Mouse (Mus musculus) stomach, postnatal 0 days (tissue): ENCODE measurements around the gene Slc24a4. TPM values are rescaled to one million over a fixed set of nuclear protein-coding genes. Genes with fewer than 3 reads are reported as not detected.

ENCODE experiments used
- ATAC-seq: fragments of 200-750 bp; cut with Nextera tagmentation; 2 replicates; pipeline ENCODE4 v1.8.0; 2017; ENCODE audit not compliant: low FRiP score, low TSS enrichment
- DNase-seq: peaks from one replicate; pipeline ENCODE4 v3.0.0-alpha.2; 2016; ENCODE audit warnings: low spot score
- H3K27ac ChIP-seq: fragments of 300-500 bp; sonication (generic); replicated peaks from 2 replicates; pipeline ENCODE4 v1.5.1; 2014; ENCODE audit warnings: mild to moderate bottlenecking, control low read depth
- H3K27me3 ChIP-seq: fragments of 300-500 bp; sonication (generic); 2 replicates; pipeline ENCODE4 v1.6.1; 2014; ENCODE audit warnings: low read length; ENCODE audit not compliant: control insufficient read depth, insufficient read depth
- H3K36me3 ChIP-seq: fragments of 300-500 bp; sonication (generic); 2 replicates; pipeline ENCODE4 v1.6.1; 2014; ENCODE audit warnings: low read length, mixed read lengths; ENCODE audit not compliant: control insufficient read depth, insufficient read depth
- H3K4me1 ChIP-seq: fragments of 300-500 bp; sonication (generic); replicated peaks from 2 replicates; pipeline ENCODE4 v1.6.1; 2014; ENCODE audit warnings: antibody characterized with exemption; ENCODE audit not compliant: control insufficient read depth, insufficient read depth
- H3K4me2 ChIP-seq: fragments of 300-500 bp; sonication (generic); replicated peaks from 2 replicates; pipeline ENCODE4 v1.6.1; 2014; ENCODE audit warnings: low read depth, mild to moderate bottlenecking, control low read depth, moderate library complexity
- H3K4me3 ChIP-seq: fragments of 300-500 bp; sonication (generic); 2 replicates; pipeline ENCODE4 v1.5.1; 2014; ENCODE audit warnings: low read depth, low read length, control low read depth
- H3K9ac ChIP-seq: fragments of 300-500 bp; sonication (generic); 2 replicates; pipeline ENCODE4 v1.6.1; 2014; ENCODE audit warnings: mild to moderate bottlenecking, low read length, control low read depth, mixed read lengths
- H3K9me3 ChIP-seq: fragments of 300-500 bp; sonication (generic); 2 replicates; pipeline ENCODE4 v1.6.1; 2016; ENCODE audit warnings: low read length; ENCODE audit not compliant: control insufficient read depth
- CTCF ChIP-seq: IDR thresholded peaks from 2 replicates; pipeline ENCODE4 v1.5.1; 2016; ENCODE audit warnings: antibody characterized with exemption, low read depth, mild to moderate bottlenecking, moderate library complexity
- EP300 ChIP-seq: optimal IDR thresholded peaks from 2 replicates; pipeline ENCODE3; 2016; ENCODE audit warnings: antibody characterized with exemption
- WGBS: fragments of 180-500 bp; shearing (Covaris S2); extraction: QIAGEN DNeasy Blood & Tissue Kit; methylation state at CpG from one replicate; pipeline ENCODE4 v1.1.7; 2014; 5-methylcytosine and 5-hydroxymethylcytosine counted together
- polyA plus RNA-seq: library from polyadenylated mRNA; unstranded; fragments of >200 nt; fragmentation: Nextera tagmentation; extraction: Ambion mirVana; gene quantifications from 2 replicates; pipeline ENCODE4 v1.2.1, GENCODE M21; 2015

Slc24a4 gene
- polyA plus RNA-seq, 1 experiment from 2014 or later = 0.28 TPM

GRCm38 (mm10) chr12:102148746-102149145 lies 20.2 kb downstream of the Slc24a4 start:
- Histone ChIP-seq H3K4me2 (no peak overlapping the region), H3K36me3 (no peaks in the 10 kb centered on the region), H3K27me3 (no peaks in the 10 kb centered on the region), H3K9me3 (no peaks in the 10 kb centered on the region), H3K27ac (no peak overlapping the region), H3K4me1 (no peaks in the 10 kb centered on the region), H3K9ac (no peak overlapping the region), H3K4me3 (no peak overlapping the region)
- ATAC-seq (no peak), DNase-seq (no peak)
- TF ChIP-seq EP300 (no peak), CTCF (peak; percentile 61)
- WGBS = 94% methylated on average over 2 of the region's 2 CpGs

GRCm38 (mm10) chr12:102151185-102151584 lies 22.7 kb downstream of the Slc24a4 start:
- no peaks in the 10 kb centered on the region for H3K36me3 ChIP-seq
- ATAC-seq (no peak), DNase-seq (no peak)
- no peak for TF ChIP-seq CTCF
- no peak overlapping the region for H3K27ac ChIP-seq
- no peak overlapping the region for H3K4me3 ChIP-seq
- WGBS = 79% methylated on average over 7 of the region's 7 CpGs
- H3K27me3 ChIP-seq = no peaks in the 10 kb centered on the region
- no peak overlapping the region for H3K9ac ChIP-seq
- no peak overlapping the region for H3K4me2 ChIP-seq
- H3K9me3 ChIP-seq = no peaks in the 10 kb centered on the region
- no peaks in the 10 kb centered on the region for H3K4me1 ChIP-seq

- Histone ChIP-seq H3K9ac (no peak overlapping the region), H3K9me3 (no peaks in the 10 kb centered on the region), H3K27me3 (no peaks in the 10 kb centered on the region), H3K4me3 (no peak overlapping the region), H3K4me2 (no peak overlapping the region), H3K27ac (no peak overlapping the region), H3K4me1 (no peaks in the 10 kb centered on the region), H3K36me3 (no peaks in the 10 kb centered on the region)
- 87% methylated on average over 7 of the region's 7 CpGs for WGBS
- no peak for ATAC-seq
- DNase-seq = no peak
- TF ChIP-seq CTCF (no peak), EP300 (no peak)
These were observed 25.3 kb downstream of the Slc24a4 start for GRCm38 (mm10) chr12:102153796-102154195.

GRCm38 (mm10) chr12:102154815-102155214 lies 26.3 kb downstream of the Slc24a4 start:
- Histone ChIP-seq H3K4me3 (no peak overlapping the region), H3K36me3 (no peaks in the 10 kb centered on the region), H3K9ac (no peak overlapping the region), H3K4me1 (no peaks in the 10 kb centered on the region), H3K4me2 (no peak overlapping the region), H3K27ac (no peak overlapping the region), H3K9me3 (no peaks in the 10 kb centered on the region), H3K27me3 (no peaks in the 10 kb centered on the region)
- TF ChIP-seq CTCF (no peak), EP300 (no peak)
- DNase-seq (no peak), ATAC-seq (no peak)
- WGBS = 67% methylated on average over 1 of the region's 1 CpGs

GRCm38 (mm10) chr12:102164632-102165031 lies 36.1 kb downstream of the Slc24a4 start:
- no peak for ATAC-seq

GRCm38 (mm10) chr12:102166691-102167261 lies 38.2 kb downstream of the Slc24a4 start:
- no peak overlapping the region for H3K9ac ChIP-seq
- H3K36me3 ChIP-seq = no peaks in the 10 kb centered on the region
- no peaks in the 10 kb centered on the region for H3K27me3 ChIP-seq
- WGBS = 41% methylated on average over 5 of the region's 5 CpGs
- no peak overlapping the region for H3K27ac ChIP-seq
- TF ChIP-seq EP300 (no peak), CTCF (no peak)
- H3K4me1 ChIP-seq = no peaks in the 10 kb centered on the region
- ATAC-seq (peak; percentile 64; the same call in 1 of the 2 replicates), DNase-seq (no peak)
- no peaks in the 10 kb centered on the region for H3K9me3 ChIP-seq
- H3K4me3 ChIP-seq = no peak overlapping the region
- H3K4me2 ChIP-seq = no peak overlapping the region

More at GRCm38 (mm10) chr12:102164632-102165031, 36.1 kb downstream of the Slc24a4 start:
- Histone ChIP-seq H3K4me2 (no peak overlapping the region), H3K27ac (no peak overlapping the region), H3K9ac (no peak overlapping the region), H3K27me3 (no peaks in the 10 kb centered on the region), H3K4me1 (no peaks in the 10 kb centered on the region), H3K4me3 (no peak overlapping the region), H3K36me3 (no peaks in the 10 kb centered on the region), H3K9me3 (no peaks in the 10 kb centered on the region)
- DNase-seq = no peak
- WGBS = 81% methylated on average over 7 of the region's 7 CpGs
- no peak for TF ChIP-seq EP300
- no peak for TF ChIP-seq CTCF
